Mouse (Mus musculus): Measurements from ENCODE around the gene Ptprr.
A peak's percentile ranks its signal among the peaks of the same experiment; 100 is the strongest.

DNA sequence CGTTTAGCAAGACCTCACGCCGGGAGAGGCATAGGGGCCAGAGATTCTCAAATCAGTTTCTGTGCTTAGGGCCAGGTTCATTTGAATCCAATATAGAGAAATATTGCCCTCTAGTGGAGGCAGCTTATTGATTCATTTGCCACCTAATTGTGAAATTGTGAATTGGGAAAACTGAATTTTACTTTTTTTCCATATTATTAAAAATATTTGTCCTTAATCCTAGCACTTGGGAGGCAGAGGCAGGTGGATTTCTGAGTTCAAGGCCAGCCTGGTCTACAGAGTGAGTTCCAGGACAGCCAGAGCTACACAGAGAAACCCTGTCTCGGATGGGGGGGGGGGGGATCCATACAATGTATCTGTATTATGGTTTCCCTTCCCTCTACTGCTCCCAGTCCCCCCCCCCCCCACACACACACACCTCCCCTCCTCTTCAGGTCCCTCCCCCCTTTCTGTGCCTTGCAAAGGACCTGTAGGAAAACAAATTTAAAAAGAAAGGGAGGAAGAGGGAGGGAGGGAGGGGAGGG lies 179.5 kb downstream of the Ptprr start:
- TF ChIP-seq EP300 (IDR thresholded peaks at IDR 0.05; ENCODE audit: insufficient read depth, low read depth, low read length) (no peak), POLR2A (IDR thresholded peaks at IDR 0.05; ENCODE audit: insufficient read depth, low read depth, low read length) (no peak), CTCF (IDR thresholded peaks at IDR 0.05) (peak; percentile 77)

Data from heart, adult 2 months (tissue).